Mouse (Mus musculus): ENCODE measurements at regions not wholly inside any gene's neighbourhood (a gene's known extent, or its start where the extent isn't known, plus 50 kb on each side); places are given as distances from the start of the nearest gene placed in this dataset.

DNA sequence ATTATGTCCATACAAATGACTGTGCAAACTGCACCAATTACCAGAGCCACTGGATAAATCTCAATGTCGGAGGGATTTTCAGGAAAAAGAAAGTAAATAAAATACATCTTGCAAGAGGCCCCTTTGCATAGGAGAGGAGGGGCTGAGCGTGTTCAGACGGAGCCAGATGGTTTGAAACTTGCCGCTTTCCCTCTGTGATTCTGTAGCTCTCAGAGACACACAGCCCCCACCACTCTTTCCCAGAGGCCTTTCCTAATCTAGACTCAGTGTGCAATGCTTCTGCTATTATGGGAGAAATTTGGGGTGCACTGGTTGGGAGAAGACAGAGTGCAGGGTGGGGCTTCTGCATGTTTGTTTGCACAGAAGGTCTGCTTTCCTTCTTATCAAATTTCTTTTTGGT, 92.5 kb downstream of the Pttg1 start:
- Histone ChIP-seq H3K27me3 (ENCODE audit: insufficient read depth, low read length) (no peaks in the 10 kb centered on the region), H3K4me3 (replicated peaks; ENCODE audit: low read length) (no peak overlapping the region), H3K4me1 (replicated peaks; ENCODE audit: low read depth, low read length) (no peaks in the 10 kb centered on the region), H3K36me3 (ENCODE audit: insufficient read depth, low read length) (no peaks in the 10 kb centered on the region), H3K9me3 (ENCODE audit: low read length) (no peaks in the 10 kb centered on the region)
- TF ChIP-seq NANOG (IDR thresholded peaks at IDR 0.05; ENCODE audit: borderline replicate concordance, low read length), result no peak
- TF ChIP-seq CTCF (conservative IDR thresholded peaks at IDR 0.05; ENCODE audit: low read length), result no peak
- no peak for TF ChIP-seq POU5F1 (IDR thresholded peaks at IDR 0.05; ENCODE audit: borderline replicate concordance, low read length)

GRCm38 (mm10) chr11:43313996-43314395, 112.1 kb downstream of the Pttg1 start:
- no peaks in the 10 kb centered on the region for H3K36me3 ChIP-seq (ENCODE audit: insufficient read depth, low read length)
- TF ChIP-seq CTCF (conservative IDR thresholded peaks at IDR 0.05; ENCODE audit: low read length), result no peak
- no peak for TF ChIP-seq NANOG (IDR thresholded peaks at IDR 0.05; ENCODE audit: borderline replicate concordance, low read length)
- no peak for TF ChIP-seq POU5F1 (IDR thresholded peaks at IDR 0.05; ENCODE audit: borderline replicate concordance, low read length)
- H3K4me3 ChIP-seq (replicated peaks; ENCODE audit: low read length), result no peak overlapping the region
- peaks cover 16% of the 10 kb centered on the region for H3K4me1 ChIP-seq (replicated peaks; ENCODE audit: low read depth, low read length)
- H3K9me3 ChIP-seq (ENCODE audit: low read length), result no peaks in the 10 kb centered on the region
- H3K27me3 ChIP-seq (ENCODE audit: insufficient read depth, low read length), result no peaks in the 10 kb centered on the region
